Mouse (Mus musculus): Measurements from ENCODE around the gene Itga8.

Itga8 gene

GRCm38 (mm10) chr2:12301431-12302170 lies at the start of gene Itga8:
Itga8 (minus strand) TSS chr2:12301922.
- peak; percentile 81 for DNase-seq (ENCODE audit: low spot score)

- no peak for DNase-seq (ENCODE audit: low spot score)
Observed at GRCm38 (mm10) chr2:12348914-12349313, 47.2 kb upstream of the Itga8 start.

- no peak for DNase-seq (ENCODE audit: low spot score)
Observed at GRCm38 (mm10) chr2:12331962-12332361, 30.2 kb upstream of the Itga8 start.

- no peak for DNase-seq (ENCODE audit: low spot score)
Observed at GRCm38 (mm10) chr2:12329620-12330019, 27.9 kb upstream of the Itga8 start.

GRCm38 (mm10) chr2:12329068-12329407 lies 27.3 kb upstream of the Itga8 start:
- no peak for DNase-seq (ENCODE audit: low spot score)

GRCm38 (mm10) chr2:12328355-12329067 lies 26.8 kb upstream of the Itga8 start:
- DNase-seq (ENCODE audit: low spot score), result no peak

GRCm38 (mm10) chr2:12327691-12328354 lies 26.1 kb upstream of the Itga8 start:
- DNase-seq (ENCODE audit: low spot score), result no peak

GRCm38 (mm10) chr2:12327216-12327615 lies 25.5 kb upstream of the Itga8 start:
- DNase-seq (ENCODE audit: low spot score), result peak; percentile 18

- no peak for DNase-seq (ENCODE audit: low spot score)
Observed at GRCm38 (mm10) chr2:12325868-12326267, 24.1 kb upstream of the Itga8 start.

GRCm38 (mm10) chr2:12325417-12325816 lies 23.7 kb upstream of the Itga8 start:
- peak; percentile 21 for DNase-seq (ENCODE audit: low spot score)

GRCm38 (mm10) chr2:12320914-12321313 lies 19.2 kb upstream of the Itga8 start:
- DNase-seq (ENCODE audit: low spot score), result no peak

- DNase-seq (ENCODE audit: low spot score), result no peak
Observed at GRCm38 (mm10) chr2:12318715-12319114, 17.0 kb upstream of the Itga8 start.

GRCm38 (mm10) chr2:12318036-12318435 lies 16.3 kb upstream of the Itga8 start:
- no peak for DNase-seq (ENCODE audit: low spot score)

- no peak for DNase-seq (ENCODE audit: low spot score)
Observed at GRCm38 (mm10) chr2:12317343-12317742, 15.6 kb upstream of the Itga8 start.

- DNase-seq (ENCODE audit: low spot score), result no peak
Observed at GRCm38 (mm10) chr2:12316361-12316760, 14.6 kb upstream of the Itga8 start.

GRCm38 (mm10) chr2:12314028-12314427 lies 12.3 kb upstream of the Itga8 start:
- no peak for DNase-seq (ENCODE audit: low spot score)

- DNase-seq (ENCODE audit: low spot score), result no peak
Observed at GRCm38 (mm10) chr2:12308466-12308865, 6.7 kb upstream of the Itga8 start.

- DNase-seq (ENCODE audit: low spot score), result no peak
Observed at GRCm38 (mm10) chr2:12307311-12307710, 5.6 kb upstream of the Itga8 start.

GRCm38 (mm10) chr2:12305064-12305650 lies 3.4 kb upstream of the Itga8 start:
- DNase-seq (ENCODE audit: low spot score), result no peak

GRCm38 (mm10) chr2:12300449-12301228 lies 1.1 kb downstream of the Itga8 start:
- DNase-seq (ENCODE audit: low spot score), result no peak

GRCm38 (mm10) chr2:12297287-12297686 lies 4.4 kb downstream of the Itga8 start:
- no peak for DNase-seq (ENCODE audit: low spot score)

GRCm38 (mm10) chr2:12295150-12295549 lies 6.6 kb downstream of the Itga8 start:
- no peak for DNase-seq (ENCODE audit: low spot score)

Measured in ovary, postnatal 36 days (tissue).